ENCODE assay signal across 9 mouse cellular contexts in the genomic region with DNA sequence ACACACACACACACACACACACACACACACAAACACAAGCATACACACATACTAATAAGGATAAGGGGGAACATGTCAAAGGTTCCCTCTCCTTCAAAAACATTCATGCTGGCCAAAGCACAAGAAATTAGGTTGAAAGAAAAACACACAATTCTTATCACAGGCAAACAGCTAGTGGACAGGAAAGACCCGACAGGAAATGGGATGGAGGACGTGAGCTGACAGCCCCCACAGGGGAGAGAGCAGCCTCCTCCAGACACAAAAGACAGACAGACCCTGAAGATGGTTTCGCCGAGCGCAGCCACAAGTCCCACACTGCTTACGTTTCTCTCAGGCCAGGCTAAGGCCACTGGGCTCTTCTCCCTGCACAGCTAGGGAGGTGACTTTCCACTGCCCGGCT. TPM values are rescaled to one million over a fixed set of nuclear protein-coding genes. Genes with fewer than 3 reads are reported as not detected.
DNase-seq lines count a peak whose midpoint lies in the region; ATAC-seq lines count a peak whose summit lies in the region.
"Had no signal": no experiment of that assay in that cellular context is flagged by ENCODE, and none has a peak within 500 bp of the region (broad histone marks: within the 10 kb centered on the region; RNA-seq: fewer than 3 reads in every experiment).

No protein-coding gene starts in this region.

- H3K9ac ChIP-seq in hindbrain, embryonic 16.5 days (ENCODE audit: low read depth, low read length), result no peak overlapping the region
- H3K9ac ChIP-seq in midbrain, embryonic 12.5 days (replicated peaks), result no peak overlapping the region
- H3K9ac ChIP-seq in midbrain, embryonic 15.5 days, result no peak overlapping the region
- no peak overlapping the region for H3K9ac ChIP-seq in hindbrain, embryonic 14.5 days
- H3K9ac ChIP-seq in stomach, embryonic 16.5 days (ENCODE audit: low read length), result no peak overlapping the region

- no peak overlapping the region for H3K4me2 ChIP-seq in hindbrain, embryonic 16.5 days (ENCODE audit: low read length)
- H3K4me2 ChIP-seq in midbrain, embryonic 12.5 days (replicated peaks), result no peak overlapping the region
- H3K4me2 ChIP-seq in midbrain, embryonic 15.5 days, result no peak overlapping the region
- no peak overlapping the region for H3K4me2 ChIP-seq in hindbrain, embryonic 14.5 days (replicated peaks)
- no peak overlapping the region for H3K4me2 ChIP-seq in stomach, embryonic 16.5 days (ENCODE audit: low read depth, low read length)

- H3K4me3 ChIP-seq in hindbrain, embryonic 10.5 days, result no peak overlapping the region
- H3K4me3 ChIP-seq in hindbrain, embryonic 16.5 days (ENCODE audit: low read length), result no peak overlapping the region
- no peak overlapping the region for H3K4me3 ChIP-seq in midbrain, embryonic 12.5 days
- no peak overlapping the region for H3K4me3 ChIP-seq in midbrain, embryonic 15.5 days
- no peak overlapping the region for H3K4me3 ChIP-seq in hindbrain, embryonic 14.5 days (replicated peaks; ENCODE audit: low read length)
- no peak overlapping the region for H3K4me3 ChIP-seq in stomach, embryonic 16.5 days (replicated peaks; ENCODE audit: low read length)

- H3K9me3 ChIP-seq in hindbrain, embryonic 10.5 days, result 0 out of 2 replicates have a peak, but pooled peaks cover 4% of the 10 kb centered on the region
- no peaks in the 10 kb centered on the region for H3K9me3 ChIP-seq in hindbrain, embryonic 16.5 days (ENCODE audit: control insufficient read depth, low read length)
- no peaks in the 10 kb centered on the region for H3K9me3 ChIP-seq in midbrain, embryonic 12.5 days
- no peaks in the 10 kb centered on the region for H3K9me3 ChIP-seq in midbrain, embryonic 15.5 days
- no peaks in the 10 kb centered on the region for H3K9me3 ChIP-seq in hindbrain, embryonic 14.5 days (ENCODE audit: control insufficient read depth, low read length)
- no peaks in the 10 kb centered on the region for H3K9me3 ChIP-seq in stomach, embryonic 16.5 days (replicated peaks; ENCODE audit: control insufficient read depth, low read length)

- peaks cover 54% of the 10 kb centered on the region for H3K4me1 ChIP-seq in hindbrain, embryonic 10.5 days (replicated peaks)
- H3K4me1 ChIP-seq in hindbrain, embryonic 16.5 days (ENCODE audit: control insufficient read depth, insufficient read depth, low read depth, low read length), result peaks cover 34% of the 10 kb centered on the region
- H3K4me1 ChIP-seq in midbrain, embryonic 12.5 days, result peaks cover 30% of the 10 kb centered on the region
- H3K4me1 ChIP-seq in midbrain, embryonic 15.5 days, result peaks cover 27% of the 10 kb centered on the region
- H3K4me1 ChIP-seq in hindbrain, embryonic 14.5 days (replicated peaks; ENCODE audit: control insufficient read depth, insufficient read depth, low read length), result peaks cover 20% of the 10 kb centered on the region
- H3K4me1 ChIP-seq in stomach, embryonic 16.5 days (ENCODE audit: control insufficient read depth, insufficient read depth, low read length), result peaks cover 27% of the 10 kb centered on the region

- WGBS in hindbrain, embryonic 10.5 days, result 74% methylated on average over 7 of the region's 7 CpGs
- WGBS in hindbrain, embryonic 16.5 days, result 69% methylated on average over 7 of the region's 7 CpGs
- WGBS in midbrain, embryonic 12.5 days, result 80% methylated on average over 7 of the region's 7 CpGs
- WGBS in midbrain, embryonic 15.5 days, result 76% methylated on average over 7 of the region's 7 CpGs
- 69% methylated on average over 7 of the region's 7 CpGs for WGBS in hindbrain, embryonic 14.5 days
- 54% methylated on average over 7 of the region's 7 CpGs for whole genome bisulfite sequencing in stomach, embryonic 16.5 days

- no peaks in the 10 kb centered on the region for H3K27me3 ChIP-seq in hindbrain, embryonic 10.5 days (ENCODE audit: insufficient read depth, poor library complexity, severe bottlenecking)
- no peaks in the 10 kb centered on the region for H3K27me3 ChIP-seq in hindbrain, embryonic 16.5 days (replicated peaks; ENCODE audit: control insufficient read depth, insufficient read depth, low read length)
- H3K27me3 ChIP-seq in midbrain, embryonic 12.5 days, result no peaks in the 10 kb centered on the region
- no peaks in the 10 kb centered on the region for H3K27me3 ChIP-seq in midbrain, embryonic 15.5 days (replicated peaks)
- no peaks in the 10 kb centered on the region for H3K27me3 ChIP-seq in hindbrain, embryonic 14.5 days (ENCODE audit: control insufficient read depth, insufficient read depth, low read length)
- no peaks in the 10 kb centered on the region for H3K27me3 ChIP-seq in stomach, embryonic 16.5 days (ENCODE audit: control insufficient read depth, insufficient read depth, low read length)

- no peak for ATAC-seq in hindbrain, embryonic 16.5 days
- ATAC-seq in midbrain, embryonic 12.5 days (ENCODE audit: low FRiP score, low read depth), result no peak
- ATAC-seq in midbrain, embryonic 15.5 days (replicated peaks), result no peak
- ATAC-seq in hindbrain, embryonic 14.5 days (ENCODE audit: low FRiP score), result no peak
- no peak for ATAC-seq in stomach, embryonic 16.5 days (ENCODE audit: insufficient read depth, low FRiP score)
- no peak; the same call in 1 of the 2 replicates for ATAC-seq in megakaryocyte-erythroid progenitor cell, adult 5-6 weeks (replicated peaks; ENCODE audit: low FRiP score, low TSS enrichment, poor library complexity, severe bottlenecking)

- H3K27ac ChIP-seq in hindbrain, embryonic 10.5 days, result 0 out of 2 replicates have a peak overlapping the region, but pooled peaks have one; percentile 71
- no peak overlapping the region for H3K27ac ChIP-seq in hindbrain, embryonic 16.5 days (ENCODE audit: low read depth, low read length)
- 0 out of 2 replicates have a peak overlapping the region, but pooled peaks have one; percentile 20 for H3K27ac ChIP-seq in midbrain, embryonic 12.5 days (replicated peaks)
- no peak overlapping the region for H3K27ac ChIP-seq in midbrain, embryonic 15.5 days
- 0 out of 2 replicates have a peak overlapping the region, but pooled peaks have one; percentile 59 for H3K27ac ChIP-seq in hindbrain, embryonic 14.5 days
- peak overlapping the region; percentile 74 for H3K27ac ChIP-seq in stomach, embryonic 16.5 days (ENCODE audit: low read length)

- DNase-seq in hindbrain, embryonic 10.5 days (ENCODE audit: low spot score), result no peak
- no peak for DNase-seq in hindbrain, embryonic 14.5 days (ENCODE audit: low spot score)
- DNase-seq in cerebellum, postnatal 14 days, result no peak
- DNase-seq: cerebellum, postnatal 25 days had no signal

- peaks cover 100% of the 10 kb centered on the region for H3K36me3 ChIP-seq in hindbrain, embryonic 10.5 days
- peaks cover 33% of the 10 kb centered on the region for H3K36me3 ChIP-seq in hindbrain, embryonic 16.5 days (ENCODE audit: control insufficient read depth, insufficient read depth, low read length)
- H3K36me3 ChIP-seq in midbrain, embryonic 12.5 days, result peaks cover 100% of the 10 kb centered on the region
- peaks cover 22% of the 10 kb centered on the region; the same call in 1 of the 2 replicates for H3K36me3 ChIP-seq in midbrain, embryonic 15.5 days (replicated peaks)
- H3K36me3 ChIP-seq in hindbrain, embryonic 14.5 days (replicated peaks; ENCODE audit: control insufficient read depth, insufficient read depth), result peaks cover 89% of the 10 kb centered on the region
- H3K36me3 ChIP-seq in stomach, embryonic 16.5 days (ENCODE audit: control insufficient read depth, insufficient read depth, low read length), result peaks cover 7% of the 10 kb centered on the region; the same call in 1 of the 2 replicates

RNA-seq across cellular contexts. Expression of gene Csnk1e, which starts 23.4 kb away (rescaled TPM):
- polyA plus RNA-seq in hindbrain, embryonic 10.5 days (2016; fragmentation: Nextera tagmentation; extraction: Ambion mirVana), result 148 and 190 TPM in 2 replicates
- 132 and 147 TPM in 2 replicates for polyA plus RNA-seq in hindbrain, embryonic 16.5 days (2015; fragmentation: Nextera tagmentation; extraction: Ambion mirVana)
- 267 and 291 TPM in 2 replicates for polyA plus RNA-seq in midbrain, embryonic 12.5 days (2016; fragmentation: Nextera tagmentation; extraction: Ambion mirVana)
- 284 and 297 TPM in 2 replicates for polyA plus RNA-seq in midbrain, embryonic 15.5 days (2015; fragmentation: Nextera tagmentation; extraction: Ambion mirVana)
- 184 and 213 TPM in 2 replicates for polyA plus RNA-seq in hindbrain, embryonic 14.5 days (2014; fragmentation: Nextera tagmentation; extraction: Ambion mirVana)
- 34.5 and 35.0 TPM in 2 replicates for polyA plus RNA-seq in stomach, embryonic 16.5 days (2015; fragmentation: Nextera tagmentation; extraction: Ambion mirVana)
- total RNA-seq in megakaryocyte-erythroid progenitor cell, adult 5-6 weeks (2014; fragmentation: Nextera tagmentation), result 48.5 and 52.0 TPM in 2 replicates
- total RNA-seq in megakaryocyte-erythroid progenitor cell, adult 5-6 weeks (2017), result 30.5 and 40.8 TPM in 2 replicates

RNA-seq across cellular contexts. Expression of gene Tmem184b, which starts 28.6 kb away (rescaled TPM):
- 54.8 and 56.2 TPM in 2 replicates for polyA plus RNA-seq in hindbrain, embryonic 10.5 days (2016; fragmentation: Nextera tagmentation; extraction: Ambion mirVana)
- polyA plus RNA-seq in hindbrain, embryonic 16.5 days (2015; fragmentation: Nextera tagmentation; extraction: Ambion mirVana), result 42.4 and 54.9 TPM in 2 replicates
- polyA plus RNA-seq in midbrain, embryonic 12.5 days (2016; fragmentation: Nextera tagmentation; extraction: Ambion mirVana), result 47.1 and 47.9 TPM in 2 replicates
- 47.9 and 54.9 TPM in 2 replicates for polyA plus RNA-seq in midbrain, embryonic 15.5 days (2015; fragmentation: Nextera tagmentation; extraction: Ambion mirVana)
- 39.9 and 40.0 TPM in 2 replicates for polyA plus RNA-seq in hindbrain, embryonic 14.5 days (2014; fragmentation: Nextera tagmentation; extraction: Ambion mirVana)
- 52.7 and 59.6 TPM in 2 replicates for polyA plus RNA-seq in stomach, embryonic 16.5 days (2015; fragmentation: Nextera tagmentation; extraction: Ambion mirVana)
- total RNA-seq in megakaryocyte-erythroid progenitor cell, adult 5-6 weeks (2014; fragmentation: Nextera tagmentation), result 8.3 and 9.2 TPM in 2 replicates
- total RNA-seq in megakaryocyte-erythroid progenitor cell, adult 5-6 weeks (2017), result 1.8 and 5.0 TPM in 2 replicates

Comparison
In these comparisons a context has a peak if more than half of its experiments do, and no peak if none do; other contexts are left out.
1. H3K27ac ChIP-seq: peak in hindbrain, embryonic 10.5 days (single experiment), midbrain, embryonic 12.5 days (single experiment), hindbrain, embryonic 14.5 days (single experiment) and stomach, embryonic 16.5 days (single experiment); none in hindbrain, embryonic 16.5 days (single experiment) and midbrain, embryonic 15.5 days (single experiment).